Mouse (Mus musculus) forebrain, postnatal 0 days (tissue): Measurements from ENCODE around the gene Ggact. TPM values are rescaled to one million over a fixed set of nuclear protein-coding genes. Genes with fewer than 3 reads are reported as not detected.

ENCODE experiments used
- ATAC-seq: fragments of 200-750 bp; cut with Nextera tagmentation; 2 replicates; pipeline ENCODE4 v1.8.0; 2017; ENCODE audit warnings: mild to moderate bottlenecking, moderate library complexity
- DNase-seq: peaks from one replicate; pipeline ENCODE4 v3.0.0-alpha.2; 2015
- H3K27ac ChIP-seq: fragments of 300-500 bp; sonication (generic); 2 replicates; pipeline ENCODE4 v1.5.1; 2014; ENCODE audit warnings: low read depth, mild to moderate bottlenecking, antibody characterized with exemption, low read length, moderate library complexity, mixed read lengths
- H3K27me3 ChIP-seq: fragments of 300-500 bp; sonication (generic); 2 replicates; pipeline ENCODE4 v1.6.1; 2014; ENCODE audit warnings: mild to moderate bottlenecking, low read length, mixed read lengths; ENCODE audit not compliant: insufficient read depth
- H3K36me3 ChIP-seq: fragments of 300-500 bp; sonication (generic); 2 replicates; pipeline ENCODE4 v1.6.1; 2014; ENCODE audit warnings: mild to moderate bottlenecking, moderate library complexity; ENCODE audit not compliant: insufficient read depth
- H3K4me1 ChIP-seq: fragments of 300-500 bp; sonication (generic); 2 replicates; pipeline ENCODE4 v1.6.1; 2014; ENCODE audit warnings: antibody characterized with exemption; ENCODE audit not compliant: insufficient read depth
- H3K4me2 ChIP-seq: fragments of 300-500 bp; sonication (generic); 2 replicates; pipeline ENCODE4 v1.6.1; 2014; ENCODE audit warnings: low read depth, mild to moderate bottlenecking, moderate library complexity
- H3K4me3 ChIP-seq: fragments of 300-500 bp; sonication (generic); 2 replicates; pipeline ENCODE4 v1.5.1; 2014; ENCODE audit warnings: low read depth, low read length, mixed read lengths
- H3K9ac ChIP-seq: fragments of 300-500 bp; sonication (generic); 2 replicates; pipeline ENCODE4 v1.6.1; 2014; ENCODE audit warnings: mild to moderate bottlenecking
- H3K9me3 ChIP-seq: fragments of 300-500 bp; sonication (generic); 2 replicates; pipeline ENCODE4 v1.6.1; 2016; ENCODE audit warnings: low read length
- CTCF ChIP-seq: sonication (generic); IDR thresholded peaks from 2 replicates; pipeline ENCODE4 v1.5.1; 2016; ENCODE audit warnings: antibody characterized with exemption, control low read depth, low read depth
- WGBS: fragments of 180-500 bp; shearing (Covaris S2); extraction: QIAGEN DNeasy Blood & Tissue Kit; methylation state at CpG from one replicate; pipeline ENCODE4 v1.1.7; 2014; 5-methylcytosine and 5-hydroxymethylcytosine counted together
- polyA plus RNA-seq: library from polyadenylated mRNA; unstranded; fragments of >200 nt; fragmentation: Nextera tagmentation; extraction: Ambion mirVana; gene quantifications from 2 replicates; pipeline ENCODE4 v1.2.1, GENCODE M21; 2015
- total RNA-seq: library from RNA; depleted of rRNA; stranded (reverse); fragments of >200 nt; gene quantifications from 2 replicates; pipeline ENCODE4 v1.2.3, GENCODE M21; 2014

The Ggact gene
- total and polyA plus RNA-seq, 2 experiments from 2014 or later = 18.8 to 19.2 TPM

DNA sequence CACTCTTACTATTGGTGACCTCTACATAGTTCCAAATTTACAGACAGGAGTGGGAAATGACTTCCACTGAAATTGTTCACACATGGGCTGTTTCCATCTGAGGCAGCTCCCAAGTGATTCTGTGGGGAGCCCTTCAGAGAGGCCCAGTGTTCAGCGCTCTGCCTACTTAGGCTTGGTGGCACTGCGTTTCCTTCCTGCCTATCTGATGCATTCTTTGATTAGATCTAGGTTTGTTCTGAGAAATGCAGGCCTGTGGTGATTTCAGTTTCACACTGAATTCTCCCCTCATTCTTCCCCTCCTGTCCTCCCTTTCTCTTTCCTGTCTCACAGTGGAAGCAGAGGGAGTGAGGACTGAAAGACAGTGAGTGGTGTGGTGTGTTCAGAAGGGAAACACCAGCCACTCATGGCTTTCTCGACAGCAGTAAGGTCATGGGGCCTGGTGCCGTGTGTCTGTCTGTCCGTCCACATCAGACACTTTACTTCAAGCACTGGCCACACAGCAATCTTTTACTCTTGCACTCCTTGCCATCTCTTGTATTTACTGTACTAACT is 61.0 kb downstream of the Ggact start:
- ATAC-seq = no peak
- no peak for DNase-seq
- no peak overlapping the region for H3K9ac ChIP-seq
- TF ChIP-seq CTCF = no peak
- no peak overlapping the region for H3K4me2 ChIP-seq
- H3K27me3 ChIP-seq = no peaks in the 10 kb centered on the region
- no peak overlapping the region for H3K4me3 ChIP-seq
- H3K9me3 ChIP-seq = no peaks in the 10 kb centered on the region
- H3K27ac ChIP-seq = no peak overlapping the region
- no peaks in the 10 kb centered on the region for H3K4me1 ChIP-seq
- no peaks in the 10 kb centered on the region for H3K36me3 ChIP-seq
- 89% methylated on average over 5 of the region's 5 CpGs for WGBS

DNA sequence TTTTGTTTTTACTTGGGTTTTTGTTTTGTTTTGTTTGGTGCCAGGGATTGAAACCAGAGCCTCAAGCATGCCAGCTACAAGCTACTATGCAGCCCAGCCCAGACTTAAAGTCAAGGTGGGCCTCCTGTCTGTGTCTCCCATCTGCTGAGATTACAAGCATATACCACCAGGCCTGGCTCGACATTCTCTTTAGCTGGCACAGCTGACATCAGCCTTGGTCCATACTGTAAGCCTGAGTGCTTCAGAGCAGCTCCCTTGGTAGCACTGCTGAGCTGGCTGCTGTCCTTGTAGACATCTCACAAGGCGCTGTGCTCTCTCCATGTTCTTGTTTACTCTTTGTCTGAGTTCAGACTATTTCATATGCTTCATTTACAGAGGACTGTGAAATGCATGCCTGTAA is 76.5 kb downstream of the Ggact start:
- Histone ChIP-seq H3K4me1 (no peaks in the 10 kb centered on the region), H3K9me3 (no peaks in the 10 kb centered on the region), H3K4me3 (no peak overlapping the region), H3K27ac (no peak overlapping the region), H3K27me3 (no peaks in the 10 kb centered on the region), H3K9ac (no peak overlapping the region), H3K4me2 (no peak overlapping the region), H3K36me3 (no peaks in the 10 kb centered on the region)
- ATAC-seq (no peak), DNase-seq (no peak)
- WGBS = 75% methylated on average over 2 of the region's 2 CpGs
- TF ChIP-seq CTCF = no peak

DNA sequence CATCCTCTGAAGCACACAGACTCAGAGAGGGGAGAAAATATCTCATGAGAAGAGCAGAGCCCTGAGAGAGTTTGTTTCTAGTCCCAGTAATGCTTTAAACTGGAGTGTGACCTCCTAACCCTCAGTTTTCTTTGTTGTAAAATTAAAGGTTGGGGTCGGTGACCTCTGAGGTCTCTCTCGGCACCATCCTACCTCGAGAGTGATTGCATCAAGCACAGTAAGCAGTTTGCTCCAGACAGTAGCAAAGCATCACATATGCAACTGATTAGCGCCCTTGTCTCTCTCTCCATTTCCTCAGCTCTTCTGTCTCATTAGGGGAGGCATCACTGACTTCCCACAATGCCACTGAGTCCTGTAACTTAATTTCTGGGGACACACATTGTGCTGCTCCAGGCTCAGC is 77.3 kb downstream of the Ggact start:
- no peak for TF ChIP-seq CTCF
- H3K36me3 ChIP-seq = no peaks in the 10 kb centered on the region
- no peaks in the 10 kb centered on the region for H3K27me3 ChIP-seq
- ATAC-seq = no peak
- 39% methylated on average over 4 of the region's 4 CpGs for WGBS
- H3K9ac ChIP-seq = no peak overlapping the region
- DNase-seq = no peak
- no peaks in the 10 kb centered on the region for H3K4me1 ChIP-seq
- no peak overlapping the region for H3K4me2 ChIP-seq
- no peak overlapping the region for H3K4me3 ChIP-seq
- no peak overlapping the region for H3K27ac ChIP-seq
- 0 out of 2 replicates have a peak, but pooled peaks cover 3% of the 10 kb centered on the region for H3K9me3 ChIP-seq

DNA sequence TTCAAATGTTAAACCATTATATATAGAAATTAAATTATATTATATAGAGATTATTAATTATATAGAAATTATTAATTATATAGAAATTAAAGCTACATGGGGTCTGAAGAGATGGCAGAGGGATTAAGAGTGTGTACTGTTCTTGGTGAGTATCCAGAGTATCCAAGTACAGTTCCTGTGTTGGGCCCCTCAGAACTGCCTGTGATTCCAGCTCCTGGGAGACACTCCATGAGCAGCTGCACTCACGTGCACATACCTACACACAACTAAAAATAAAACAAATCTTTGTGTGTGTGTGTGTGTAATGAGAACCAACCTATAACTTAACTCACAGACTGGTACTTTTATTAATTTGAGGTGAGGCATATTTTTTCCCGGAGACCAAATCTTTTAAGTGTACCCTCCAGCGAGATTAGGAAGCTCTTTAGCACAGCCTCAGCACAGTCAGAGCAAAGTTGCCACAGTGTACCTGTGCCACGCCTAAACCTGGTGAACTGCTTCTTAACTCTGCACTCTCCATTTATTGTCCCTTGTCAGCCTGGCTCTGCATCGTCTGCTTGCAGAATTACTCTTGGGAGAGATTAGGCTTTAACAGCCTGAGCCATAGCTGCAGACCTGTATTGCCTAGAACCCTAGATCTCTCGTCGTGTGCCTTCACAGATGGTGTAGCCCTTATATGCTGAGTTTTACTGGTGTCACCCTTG is 77.9 kb downstream of the Ggact start:
- TF ChIP-seq CTCF = no peak
- Histone ChIP-seq H3K4me2 (no peak overlapping the region), H3K27ac (no peak overlapping the region), H3K4me1 (no peaks in the 10 kb centered on the region), H3K36me3 (no peaks in the 10 kb centered on the region), H3K4me3 (no peak overlapping the region), H3K27me3 (no peaks in the 10 kb centered on the region), H3K9me3 (0 out of 2 replicates have a peak, but pooled peaks cover 3% of the 10 kb centered on the region), H3K9ac (no peak overlapping the region)
- WGBS = 73% methylated on average over 7 of the region's 7 CpGs
- DNase-seq = no peak
- ATAC-seq = no peak

DNA sequence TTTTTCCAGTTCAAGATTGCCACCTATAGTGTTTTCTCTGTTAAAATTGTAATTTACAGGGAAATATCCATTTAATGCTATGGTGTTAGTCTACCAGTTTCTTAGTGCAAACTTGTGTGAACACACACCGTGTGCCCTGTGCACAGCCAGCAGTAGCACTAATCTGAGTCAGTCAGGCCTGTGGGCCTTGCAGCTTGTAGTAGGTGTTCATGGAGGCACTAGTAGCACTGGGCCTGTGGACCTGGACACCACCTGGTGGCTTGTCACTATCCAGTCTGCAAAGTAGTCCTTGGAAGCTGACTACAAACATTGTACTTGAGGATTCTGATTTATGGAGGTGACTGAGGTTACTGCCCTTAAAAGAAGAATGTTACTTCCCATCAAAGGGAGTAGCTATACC is 78.8 kb downstream of the Ggact start:
- Histone ChIP-seq H3K9me3 (0 out of 2 replicates have a peak, but pooled peaks cover 3% of the 10 kb centered on the region), H3K27ac (no peak overlapping the region), H3K27me3 (no peaks in the 10 kb centered on the region), H3K36me3 (no peaks in the 10 kb centered on the region), H3K4me3 (no peak overlapping the region), H3K4me1 (no peaks in the 10 kb centered on the region), H3K4me2 (no peak overlapping the region), H3K9ac (no peak overlapping the region)
- TF ChIP-seq CTCF = no peak
- WGBS = 93% methylated on average over 1 of the region's 1 CpGs
- no peak for DNase-seq
- ATAC-seq = no peak

DNA sequence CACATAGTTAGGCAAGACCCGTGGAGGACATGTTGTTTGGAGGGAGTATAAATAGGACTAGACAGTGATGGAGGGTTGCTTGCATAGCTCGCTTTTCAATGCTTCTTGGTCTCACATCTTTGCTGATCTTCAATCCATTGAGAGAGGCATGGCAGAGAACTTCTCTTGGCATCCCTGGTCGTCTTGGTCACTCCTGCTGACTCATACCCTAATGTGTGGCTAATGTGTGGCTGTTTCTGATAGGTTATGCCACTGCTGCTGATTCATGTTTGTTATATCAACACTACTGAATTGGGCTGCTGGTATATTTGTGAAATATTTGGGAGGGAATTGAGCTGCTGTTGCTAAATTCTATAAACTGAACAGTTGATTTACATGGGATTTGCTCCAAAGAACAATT is 79.9 kb downstream of the Ggact start:
- WGBS = 89% methylated on average over 3 of the region's 3 CpGs
- no peaks in the 10 kb centered on the region for H3K4me1 ChIP-seq
- H3K4me2 ChIP-seq = no peak overlapping the region
- DNase-seq (no peak), ATAC-seq (no peak)
- H3K36me3 ChIP-seq = no peaks in the 10 kb centered on the region
- no peaks in the 10 kb centered on the region for H3K27me3 ChIP-seq
- H3K4me3 ChIP-seq = no peak overlapping the region
- H3K27ac ChIP-seq = no peak overlapping the region
- no peak for TF ChIP-seq CTCF
- 0 out of 2 replicates have a peak, but pooled peaks cover 3% of the 10 kb centered on the region for H3K9me3 ChIP-seq
- no peak overlapping the region for H3K9ac ChIP-seq

DNA sequence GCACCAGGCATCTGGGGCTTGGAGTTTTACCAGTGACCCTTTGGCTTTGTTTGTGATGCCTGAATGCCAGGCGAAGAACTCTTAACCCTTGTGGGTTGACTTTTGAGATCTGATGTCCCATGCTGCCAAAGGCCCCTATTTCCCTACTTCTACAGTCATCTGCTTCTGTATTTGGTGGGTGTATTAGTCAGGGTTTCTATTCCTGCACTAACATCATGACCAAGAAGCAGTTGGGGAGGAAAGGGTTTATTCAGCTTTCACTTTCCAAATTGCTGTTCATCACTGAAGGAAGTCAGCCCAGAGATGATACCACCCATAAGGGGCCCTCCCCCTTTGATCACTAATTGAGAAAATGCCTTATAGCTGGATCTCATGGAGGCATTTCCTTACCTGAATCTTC is 83.1 kb downstream of the Ggact start:
- 89% methylated on average over 1 of the region's 1 CpGs for WGBS
- ATAC-seq (no peak), DNase-seq (no peak)
- Histone ChIP-seq H3K27me3 (no peaks in the 10 kb centered on the region), H3K4me1 (no peaks in the 10 kb centered on the region), H3K9me3 (0 out of 2 replicates have a peak, but pooled peaks cover 3% of the 10 kb centered on the region), H3K4me3 (no peak overlapping the region), H3K36me3 (no peaks in the 10 kb centered on the region), H3K27ac (no peak overlapping the region), H3K4me2 (no peak overlapping the region), H3K9ac (no peak overlapping the region)
- TF ChIP-seq CTCF = no peak
